In the genomic region with DNA sequence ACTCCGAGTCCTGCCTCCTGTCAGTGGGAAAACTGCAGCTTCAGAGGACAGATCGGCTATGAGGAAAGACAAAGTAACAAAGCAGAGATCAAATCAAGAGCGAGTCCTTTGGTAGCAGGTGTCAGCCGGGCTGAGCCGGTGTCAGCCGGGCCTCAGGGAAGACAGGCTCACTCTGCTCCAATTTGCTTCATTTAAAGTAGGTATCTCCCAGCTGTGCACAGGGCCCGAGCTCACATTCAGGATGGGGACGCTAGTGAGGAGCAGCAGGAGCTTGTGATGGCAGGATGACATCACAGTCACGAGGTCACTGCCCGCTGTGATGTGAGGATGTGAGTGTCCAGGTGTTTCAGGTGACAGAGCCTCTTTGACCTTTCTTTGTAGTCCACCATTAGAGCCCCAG, we compare ENCODE assay signal across 21 mouse cellular contexts.
"Had no signal": no experiment of that assay in that cellular context is flagged by ENCODE, and none has a peak within 500 bp of the region (broad histone marks: within the 10 kb centered on the region; RNA-seq: fewer than 3 reads in every experiment).

No protein-coding gene starts in this region.

- H3K9me3 ChIP-seq: limb, embryonic 12.5 days; limb, embryonic 15.5 days; neural tube, embryonic 13.5 days had no signal

- H3K4me3 ChIP-seq: limb, embryonic 12.5 days; limb, embryonic 15.5 days; myocyte; neural tube, embryonic 13.5 days had no signal

- H3K27ac ChIP-seq: kidney, postnatal 0 days; limb, embryonic 12.5 days; limb, embryonic 15.5 days; liver, embryonic 14.5 days; macrophage; neural tube, embryonic 13.5 days; stomach, postnatal 0 days had no signal

- DNase-seq: kidney, adult 2 months; kidney, postnatal 25 days; left cerebral cortex, postnatal 4 days; liver, postnatal 0 days; lung, embryonic 14.5 days; right cerebral cortex, adult 18-20 months; right cerebral cortex, postnatal 14 days; right cerebral cortex, postnatal 4 days; thymus, adult 18-20 months; thymus, postnatal 36 days had no signal

- H3K27me3 ChIP-seq: limb, embryonic 12.5 days; limb, embryonic 15.5 days; neural tube, embryonic 13.5 days had no signal

- H3K36me3 ChIP-seq: limb, embryonic 12.5 days; limb, embryonic 15.5 days; neural tube, embryonic 13.5 days had no signal

- H3K4me1 ChIP-seq: limb, embryonic 12.5 days; limb, embryonic 15.5 days; neural tube, embryonic 13.5 days had no signal

- ATAC-seq: intestine, postnatal 0 days; liver, postnatal 0 days; lung, postnatal 0 days had no signal

- H3K4me2 ChIP-seq: limb, embryonic 12.5 days; limb, embryonic 15.5 days; liver, embryonic 11.5 days; lung, embryonic 14.5 days; neural tube, embryonic 13.5 days had no signal

- H3K9ac ChIP-seq: limb, embryonic 12.5 days; limb, embryonic 15.5 days; liver, embryonic 14.5 days; liver, postnatal 0 days; lung, embryonic 14.5 days; neural tube, embryonic 13.5 days had no signal
